Mouse (Mus musculus) 3134 (cell line): ENCODE measurements at regions not wholly inside any gene's neighbourhood (a gene's known extent, or its start where the extent isn't known, plus 50 kb on each side); places are given as distances from the start of the nearest gene placed in this dataset.

Source experiments
- DNase-seq: peaks from one replicate; pipeline ENCODE4 v3.0.0-alpha.2; 2011; ENCODE audit warnings: low spot score; ENCODE audit not compliant: insufficient read length; ENCODE audit errors: extremely low read depth

DNA sequence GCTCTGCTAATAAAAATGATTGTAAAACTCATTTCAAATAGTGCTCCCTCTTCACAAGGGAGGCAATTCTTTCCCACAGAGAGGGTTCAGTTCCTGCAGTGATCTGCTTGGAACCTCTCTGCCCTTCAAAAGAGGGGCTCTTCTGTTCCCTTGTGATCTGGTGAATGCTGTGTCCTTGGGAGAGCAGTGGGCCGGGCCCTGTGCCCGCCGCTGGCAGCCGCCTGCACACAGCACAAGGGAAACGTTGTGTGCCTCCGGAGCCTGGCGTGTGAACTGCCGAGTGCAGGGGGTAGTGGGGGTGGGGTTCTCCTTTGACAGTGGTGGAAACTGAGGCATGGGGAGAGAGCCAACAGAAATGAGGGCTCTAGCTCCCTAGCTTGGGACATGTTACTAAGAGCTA is 54.4 kb upstream of the Csrp1 start:
- DNase-seq = no peak

DNA sequence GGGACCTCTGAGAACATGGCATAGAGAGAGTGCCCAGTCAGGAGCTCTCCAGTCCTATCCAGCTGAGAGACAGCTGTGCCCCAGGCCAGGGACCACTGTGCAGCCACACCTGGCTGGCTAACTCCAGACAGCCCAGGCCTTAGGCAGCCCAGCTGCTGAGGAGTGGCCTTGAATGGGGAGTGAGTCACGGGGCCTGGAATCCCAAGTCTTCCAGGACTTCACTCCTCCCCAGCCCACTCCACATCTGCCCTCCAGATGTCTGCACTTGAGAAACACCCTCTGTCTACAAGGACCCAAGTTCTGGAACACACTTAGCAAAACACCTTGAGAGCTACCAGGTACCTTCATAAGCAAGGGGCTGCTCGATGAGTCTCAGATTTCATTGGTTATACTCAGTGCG is 51.5 kb upstream of the Csrp1 start:
- DNase-seq = peak; percentile 74

DNA sequence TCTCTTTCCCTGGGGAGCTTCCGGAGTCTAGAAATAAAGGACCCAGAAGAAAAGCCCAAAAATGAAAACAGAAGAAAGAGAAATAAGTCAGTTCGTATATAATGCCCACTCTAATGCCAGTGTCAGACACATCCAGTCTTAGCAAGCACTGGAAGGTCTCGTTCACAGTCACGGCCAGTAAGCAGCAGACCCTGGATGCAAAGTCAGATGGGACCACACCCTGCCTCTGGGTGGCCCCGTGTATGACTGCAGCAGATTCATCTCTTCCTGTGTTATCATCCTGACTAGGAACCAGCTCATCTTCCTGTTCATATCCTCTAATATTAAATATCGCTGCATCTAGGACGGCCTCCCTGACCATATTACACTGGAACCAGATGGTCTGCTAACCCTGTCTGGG is 50.9 kb upstream of the Csrp1 start:
- DNase-seq = no peak

DNA sequence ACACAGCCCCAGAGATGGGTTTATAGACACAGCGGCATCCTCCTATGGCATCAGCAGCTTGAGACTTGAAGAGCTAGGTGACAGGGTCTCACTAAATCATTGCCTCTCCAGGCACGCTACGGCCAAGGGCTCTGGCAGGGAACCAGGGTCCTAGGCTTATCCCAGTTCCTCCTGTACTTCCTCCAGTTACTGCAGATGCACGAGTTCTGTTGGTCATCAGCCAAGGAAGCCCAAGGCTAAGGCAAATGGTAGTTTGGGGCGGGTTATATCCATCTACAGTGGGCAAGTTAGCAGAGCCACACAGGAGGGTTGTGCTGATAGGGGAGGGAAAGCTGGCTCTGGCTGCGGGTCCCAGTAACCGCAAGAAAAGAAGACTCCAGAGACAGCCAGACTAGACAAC is 50.1 kb upstream of the Csrp1 start:
- DNase-seq = no peak
